Mouse (Mus musculus): ENCODE measurements at regions not wholly inside any gene's neighbourhood (a gene's known extent, or its start where the extent isn't known, plus 50 kb on each side); places are given as distances from the start of the nearest gene placed in this dataset.

DNA sequence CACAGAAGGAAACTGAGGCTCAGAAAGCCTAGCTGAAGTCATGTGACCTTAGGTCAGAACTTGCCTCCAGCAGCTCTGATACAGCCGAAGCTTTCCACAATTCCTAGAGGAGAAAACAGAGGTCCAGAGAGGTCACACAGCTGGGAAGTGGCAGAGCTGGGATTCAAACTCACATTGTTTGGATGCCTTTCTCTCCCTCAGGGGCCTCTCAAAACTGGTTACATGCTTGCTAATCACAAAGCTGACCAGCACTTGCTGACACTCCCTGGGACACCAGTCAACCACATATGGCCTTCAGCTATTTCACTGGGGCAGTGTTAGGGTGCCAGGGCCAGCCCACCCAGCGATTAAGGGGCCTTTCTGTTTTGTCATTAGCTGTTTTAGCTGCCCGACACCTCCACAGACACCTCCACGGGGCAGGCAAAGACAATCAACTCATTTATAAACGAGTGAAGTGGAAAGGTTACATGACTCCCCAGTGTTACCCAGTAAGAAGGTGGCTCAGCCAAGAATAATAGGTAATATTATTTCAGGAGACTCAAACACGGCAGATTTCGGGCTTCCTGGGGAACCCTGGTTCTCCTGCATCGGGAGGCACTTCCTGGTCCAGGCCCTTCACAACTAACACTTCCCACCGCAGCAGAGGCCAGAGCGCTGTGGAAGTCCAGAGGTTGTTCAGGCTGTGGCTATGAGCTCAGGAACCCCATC, 71.4 kb downstream of the 2410131K14Rik start:
- DNase-seq: no peak

DNA sequence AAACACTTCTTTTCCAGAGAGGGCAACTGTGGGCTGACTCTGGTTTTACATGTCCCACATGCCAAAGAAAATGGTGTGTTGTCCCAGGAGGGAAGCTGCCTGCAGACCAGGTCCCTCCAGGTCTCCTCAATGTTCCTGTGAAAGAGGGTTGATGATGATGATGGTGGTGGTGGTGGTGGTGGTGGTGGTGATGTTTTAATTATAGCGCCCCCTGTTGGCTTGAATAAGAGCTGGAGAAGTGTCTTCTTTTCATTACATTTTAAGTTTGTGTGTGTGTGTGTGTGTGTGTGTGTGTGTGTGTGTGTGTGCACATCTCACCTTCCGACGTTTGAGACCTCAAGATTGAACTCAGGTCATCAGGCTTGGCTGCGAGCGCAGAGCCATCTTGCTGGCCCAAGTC, 73.0 kb downstream of the 2410131K14Rik start:
- DNase-seq: no peak

DNA sequence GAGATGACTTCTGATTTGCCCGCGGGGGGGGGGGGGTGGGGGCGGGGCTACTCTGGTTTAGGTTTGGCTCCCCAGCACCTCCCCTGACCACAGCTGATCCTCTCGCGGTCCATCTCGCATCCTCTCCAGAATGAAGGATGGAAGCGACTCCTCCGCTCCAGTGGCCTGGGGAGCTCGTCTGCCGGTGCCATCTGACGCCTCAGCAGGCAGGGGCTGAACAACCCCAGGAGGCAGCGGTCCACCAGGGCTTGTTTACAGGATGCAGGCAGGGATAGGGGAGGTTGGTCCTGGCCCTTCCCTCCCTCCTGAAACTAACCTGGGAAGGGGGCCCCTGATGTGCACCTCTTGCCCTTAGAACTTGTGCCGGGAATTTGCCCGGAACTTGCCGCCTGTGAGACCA, 73.9 kb downstream of the 2410131K14Rik start:
- DNase-seq: no peak

DNA sequence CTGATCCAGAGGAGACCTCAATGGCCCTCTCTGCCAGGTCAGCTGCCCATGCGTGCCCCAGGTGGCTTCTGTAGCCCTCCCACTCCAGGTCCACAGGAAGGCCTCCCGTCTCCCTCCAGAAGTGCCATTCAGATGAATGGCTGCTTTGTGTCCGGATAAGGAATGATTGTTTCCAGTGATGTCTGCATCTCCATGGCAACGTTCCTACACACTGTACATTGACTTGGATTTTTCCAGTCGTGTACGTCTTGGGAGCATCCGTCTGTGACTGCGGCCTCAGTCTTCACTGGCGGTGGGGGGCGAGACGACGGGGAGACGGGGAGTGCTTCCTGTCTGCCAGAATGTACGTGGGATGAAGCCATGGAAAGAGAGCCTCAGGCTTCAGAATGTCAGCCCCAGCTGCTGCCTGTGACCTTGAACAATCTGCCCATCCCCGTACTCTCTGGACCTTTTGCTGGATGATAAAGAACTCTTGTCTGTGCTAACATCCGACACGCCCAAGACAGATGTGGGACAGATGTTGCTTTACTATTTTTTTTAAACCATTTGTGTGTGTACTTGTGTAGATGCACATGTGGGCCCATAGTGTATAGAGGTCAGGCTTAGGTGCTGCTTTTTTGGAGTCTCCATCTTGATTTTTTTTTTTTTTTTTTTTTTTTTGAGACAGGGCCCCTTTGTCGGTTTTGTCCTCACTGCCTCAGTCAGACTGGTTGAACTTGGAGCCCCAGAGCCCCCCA, 76.9 kb downstream of the 2410131K14Rik start:
- no peak for DNase-seq

DNA sequence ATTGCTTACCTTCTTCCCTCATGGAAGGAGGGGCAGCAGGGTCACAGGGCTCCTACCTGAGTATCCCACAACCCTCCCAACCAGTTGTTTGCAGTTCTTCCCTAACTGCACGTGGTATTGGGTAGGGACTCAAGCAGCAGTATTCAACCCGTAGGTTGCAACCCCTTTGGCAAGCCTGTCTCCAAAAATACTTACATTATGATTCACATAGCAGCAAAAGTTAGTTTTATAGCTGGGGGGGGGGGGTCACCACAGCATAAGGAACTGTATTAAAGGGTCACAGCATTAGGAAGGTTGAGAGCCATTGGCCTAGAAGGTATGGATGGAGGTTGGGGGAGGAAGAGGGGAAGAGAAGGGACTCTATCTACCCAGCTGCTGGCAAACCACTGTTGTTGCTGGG, 78.1 kb downstream of the 2410131K14Rik start:
- no peak for DNase-seq

DNA sequence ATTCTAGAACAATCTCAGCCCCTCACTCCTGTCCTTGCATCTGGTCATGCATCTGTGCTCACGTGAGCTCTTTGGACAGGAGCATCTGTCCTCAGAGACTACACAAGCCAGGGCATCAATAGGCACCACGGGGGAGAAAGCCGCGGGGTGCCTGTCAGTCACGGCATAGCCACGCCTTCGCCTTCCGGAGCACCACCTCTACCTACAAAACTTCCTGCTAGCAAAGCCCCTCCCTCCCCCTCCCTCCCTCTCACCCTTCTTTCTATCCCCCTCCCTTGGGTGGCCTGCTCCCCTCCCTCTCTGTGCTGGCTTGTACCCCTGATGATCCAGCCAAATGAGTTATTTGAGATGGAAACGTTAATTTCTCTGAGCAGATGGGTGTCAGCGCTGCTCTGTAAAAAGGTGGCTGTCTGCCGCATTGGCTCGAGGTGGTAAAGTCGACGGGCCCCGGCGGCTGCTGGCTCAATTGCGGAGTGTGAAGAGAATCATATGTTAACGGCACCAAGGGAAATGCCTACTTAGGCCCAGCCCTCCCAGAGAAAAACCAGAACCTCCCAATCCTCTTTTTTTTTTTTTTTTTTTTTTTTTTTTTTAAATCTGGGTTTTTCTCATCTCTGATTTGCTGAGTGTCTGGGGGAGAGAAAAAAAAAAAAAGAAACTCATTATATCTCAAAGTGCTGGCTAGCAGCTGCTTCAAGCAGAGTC, 82.0 kb downstream of the 2410131K14Rik start:
- DNase-seq: peak; percentile 60

DNA sequence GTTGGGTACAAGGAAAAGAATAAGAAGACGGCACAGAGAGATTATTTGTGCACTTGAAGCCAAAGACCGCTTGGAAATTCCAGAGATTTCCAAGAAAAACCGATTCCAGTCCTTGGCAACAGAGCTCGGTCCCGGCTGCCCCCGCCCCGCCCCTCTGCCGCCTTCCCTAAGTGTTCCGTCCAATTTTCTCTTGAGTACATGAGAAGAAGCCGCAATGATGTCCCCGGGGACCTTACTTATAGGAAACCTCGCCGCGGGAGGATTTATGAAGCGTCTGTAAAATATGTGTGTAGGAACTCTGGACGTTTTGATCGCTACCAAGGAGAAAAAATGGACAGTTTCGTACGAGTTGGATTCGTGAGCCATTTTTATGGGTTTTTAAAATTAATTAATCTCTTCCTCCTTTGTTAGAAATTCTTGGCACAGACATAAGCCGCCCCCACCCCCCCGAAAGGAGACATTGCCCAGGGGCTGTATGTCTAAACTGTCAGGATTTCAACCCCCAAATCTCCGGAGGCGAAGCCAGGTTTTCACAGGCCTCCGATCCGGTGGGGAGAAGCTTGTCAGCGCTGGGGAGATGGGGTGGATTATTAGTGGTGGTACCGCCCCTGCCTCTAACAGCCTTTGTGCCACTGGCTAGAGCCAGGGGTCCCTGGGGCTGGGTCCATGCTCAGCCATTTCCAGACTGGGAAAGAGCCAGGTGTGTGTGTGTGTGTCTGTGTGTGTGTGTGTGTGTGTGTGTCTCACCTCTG, 83.1 kb downstream of the 2410131K14Rik start:
- no peak for DNase-seq

DNA sequence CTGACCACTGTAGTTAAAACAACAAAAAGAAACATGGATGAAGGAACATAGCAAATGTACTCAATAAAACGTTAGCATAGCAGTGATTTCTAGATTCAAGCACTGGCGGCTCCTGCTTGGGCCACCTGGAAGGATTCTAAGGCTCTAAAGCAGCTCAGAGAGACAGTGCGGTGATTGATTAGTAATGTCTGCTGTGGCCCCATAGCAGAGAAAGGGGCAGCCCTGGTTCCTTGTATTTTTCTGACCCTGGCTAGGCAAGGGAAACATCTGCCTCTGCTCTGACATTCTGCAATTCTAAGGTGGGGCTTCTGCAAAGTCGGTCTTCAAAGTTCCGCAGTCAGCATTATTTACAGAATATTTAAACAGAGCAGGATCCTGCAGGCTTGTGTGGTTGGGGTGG, 84.1 kb downstream of the 2410131K14Rik start:
- no peak for DNase-seq

DNA sequence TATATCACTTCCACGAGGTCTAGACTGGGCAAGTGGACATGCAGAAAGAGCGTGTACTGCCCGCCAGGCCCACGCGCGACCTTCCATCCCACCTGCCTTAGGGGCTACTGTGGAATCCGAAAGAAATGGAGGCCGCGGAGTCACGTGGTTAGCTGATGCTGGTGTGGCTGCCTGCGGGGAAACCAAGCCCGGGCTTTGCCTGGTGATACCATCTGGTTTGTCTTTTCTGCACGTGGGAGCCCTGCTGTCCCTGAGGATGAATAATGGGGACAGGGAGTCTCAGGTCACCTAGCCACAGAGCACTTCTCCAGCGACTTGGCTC, 86.2 kb downstream of the 2410131K14Rik start:
- DNase-seq: peak; percentile 61

DNA sequence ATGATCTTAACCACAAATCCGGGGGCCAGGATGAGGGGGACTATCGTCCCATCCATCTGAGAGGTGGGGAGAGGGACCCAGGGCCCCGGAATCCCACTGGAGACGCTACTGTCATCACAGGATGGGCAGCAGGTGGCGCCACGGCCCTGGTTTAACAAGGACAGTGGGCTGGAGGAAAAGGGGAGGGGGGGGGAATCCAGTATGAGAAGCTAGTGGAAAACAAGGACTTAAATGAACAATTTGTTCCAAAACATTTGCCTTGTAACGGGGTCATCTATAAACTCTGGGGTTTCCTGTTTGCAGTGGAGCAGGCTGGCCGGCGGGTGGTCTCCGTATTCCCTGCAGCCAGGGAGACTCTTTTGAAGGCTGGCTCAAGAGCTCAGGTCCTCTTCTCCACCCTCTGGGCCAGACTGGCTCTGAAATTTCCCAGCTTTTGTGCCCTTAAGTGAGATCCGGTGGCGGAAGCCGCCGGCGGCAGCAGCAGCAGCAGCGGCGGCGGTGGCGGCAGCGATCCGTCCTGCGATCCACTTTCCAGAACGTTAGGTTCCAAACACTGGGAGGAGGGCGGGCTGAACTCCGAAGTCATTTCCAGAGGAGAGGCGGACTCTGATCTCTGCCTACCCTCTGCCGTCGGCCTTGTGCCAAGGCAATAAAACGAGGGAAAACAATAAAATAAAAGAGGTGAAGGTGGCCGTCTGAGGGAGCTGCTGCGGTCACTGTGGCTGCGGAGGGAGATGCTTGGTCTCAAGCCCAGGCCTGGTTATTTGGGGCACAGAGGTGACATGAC, 86.8 kb downstream of the 2410131K14Rik start:
- DNase-seq: peak; percentile 91

DNA sequence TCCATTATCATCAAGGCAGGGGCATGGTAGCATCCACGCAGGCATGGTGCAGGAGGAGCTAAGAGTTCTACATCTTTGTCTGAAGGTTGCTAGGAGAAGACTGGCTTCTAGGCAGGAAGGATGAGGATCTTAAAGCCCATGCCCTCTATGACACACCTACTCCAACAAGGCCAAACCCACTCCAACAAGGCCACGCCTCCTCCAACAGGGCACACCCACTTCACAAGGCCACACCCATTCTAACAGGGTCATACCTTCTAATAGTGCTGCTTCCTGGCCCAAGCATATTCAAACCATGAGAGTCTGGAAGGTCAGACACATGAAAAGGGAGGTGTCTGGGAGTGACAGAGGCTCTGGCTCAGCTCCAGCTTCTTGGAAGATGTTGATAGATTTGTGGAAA, 89.0 kb downstream of the 2410131K14Rik start:
- DNase-seq: no peak

DNA sequence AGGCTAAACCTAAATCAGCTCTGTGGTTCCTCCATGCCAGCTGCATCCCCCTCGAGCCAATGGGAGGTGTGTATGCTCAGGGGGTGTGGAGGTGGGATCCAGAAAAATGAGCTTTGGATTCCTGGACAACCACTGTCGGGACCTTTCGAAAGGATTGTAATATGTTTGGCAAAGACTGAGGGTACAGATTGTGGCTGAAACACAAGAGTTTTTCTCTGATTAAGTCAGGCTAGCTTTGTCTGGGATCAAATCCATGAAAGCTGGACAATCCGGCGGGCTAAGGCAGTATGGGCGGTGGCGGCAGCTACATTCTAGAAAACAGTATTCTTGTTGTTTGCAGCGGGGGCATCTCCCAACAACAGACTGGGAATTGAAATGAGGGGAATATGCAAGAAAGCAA, 93.2 kb downstream of the 2410131K14Rik start:
- DNase-seq: no peak

DNA sequence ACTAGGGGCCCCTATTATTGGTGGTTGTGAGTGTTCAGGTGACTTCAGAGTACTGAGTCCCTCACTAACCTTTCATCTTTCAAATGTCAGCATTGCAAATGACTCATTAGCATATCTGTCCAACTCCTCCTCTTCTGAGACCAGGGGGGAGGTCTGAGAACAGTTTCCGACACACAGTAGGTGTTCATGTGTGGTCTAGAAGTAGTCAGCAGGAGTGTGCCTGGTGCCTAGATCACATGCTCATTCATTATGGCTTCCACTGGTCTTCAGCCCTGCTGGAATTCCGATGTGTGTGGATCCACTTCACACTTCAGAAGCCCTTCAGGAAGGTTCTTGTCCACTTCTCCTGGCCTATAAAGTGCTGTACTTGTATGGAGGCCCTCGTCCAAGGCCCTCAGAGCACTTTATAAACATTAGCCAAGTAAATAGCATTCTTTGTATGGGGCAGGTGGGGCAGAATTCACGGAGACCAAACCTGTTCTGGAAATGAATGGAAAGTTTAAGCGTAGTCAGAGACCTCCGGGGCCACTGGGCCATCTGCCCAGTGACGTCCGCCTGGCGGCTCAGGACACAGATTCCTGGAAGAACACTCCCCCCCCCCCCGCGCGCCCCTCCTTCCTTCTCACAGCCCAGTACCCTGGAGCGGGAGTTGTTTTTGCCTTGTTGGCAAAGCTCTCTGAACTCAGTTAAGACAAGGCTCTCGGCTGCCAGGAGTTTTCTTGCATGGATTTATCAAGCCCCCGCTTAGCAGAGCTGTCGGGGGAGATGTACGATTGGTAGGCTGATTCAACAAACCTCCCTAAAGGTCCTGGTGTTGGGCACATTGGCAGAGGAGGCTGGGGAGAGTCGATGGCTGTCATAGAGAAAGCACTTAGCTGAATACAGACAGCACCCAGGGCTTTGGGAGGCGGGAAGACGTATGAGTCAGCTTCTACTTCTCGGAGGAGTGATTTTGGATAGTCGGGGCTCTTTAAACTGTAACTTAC, 94.9 kb downstream of the 2410131K14Rik start:
- DNase-seq: no peak

DNA sequence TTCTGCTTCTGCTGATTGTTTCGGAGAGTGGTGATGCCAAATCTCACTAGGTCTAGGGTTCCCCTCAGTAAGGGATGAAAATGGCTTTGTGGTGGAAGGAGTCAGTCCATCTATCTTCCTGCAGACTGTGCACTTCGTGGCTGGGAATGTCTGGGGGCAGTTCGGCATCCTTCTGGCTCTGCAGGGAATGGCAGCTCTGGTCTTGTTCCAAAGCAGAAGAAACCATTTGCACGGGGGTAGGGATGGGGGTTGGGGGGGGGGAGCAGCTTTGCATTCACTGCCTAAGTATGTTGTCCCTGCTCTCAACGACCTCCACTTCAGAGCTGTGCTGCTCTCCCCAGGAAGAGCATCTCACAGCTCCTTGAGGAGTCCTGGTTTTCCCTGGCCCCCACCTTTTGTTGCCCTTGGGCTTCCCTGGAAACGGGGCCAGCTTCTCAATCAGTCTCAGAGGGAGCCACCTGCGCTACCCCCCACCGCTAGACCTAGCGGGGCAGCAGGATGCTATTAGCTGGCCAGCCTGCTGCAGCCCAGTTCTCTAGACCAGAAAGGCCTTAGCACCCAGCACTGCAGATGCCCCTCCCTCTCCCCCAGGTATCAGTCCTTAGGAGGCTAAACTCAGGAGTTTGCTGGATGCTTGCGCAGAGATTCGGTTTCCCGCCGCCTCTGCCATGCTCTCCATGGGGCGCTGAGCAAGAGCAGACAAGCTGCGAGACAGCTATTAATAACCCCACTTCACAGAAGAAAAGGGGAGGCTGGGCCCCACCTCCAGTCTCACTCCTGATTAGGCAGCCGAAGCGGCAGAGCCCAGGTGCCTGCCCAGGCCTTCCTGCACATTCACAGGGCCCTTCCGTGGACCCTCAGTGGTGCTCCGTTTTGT, 98.7 kb downstream of the 2410131K14Rik start:
- DNase-seq: no peak

DNA sequence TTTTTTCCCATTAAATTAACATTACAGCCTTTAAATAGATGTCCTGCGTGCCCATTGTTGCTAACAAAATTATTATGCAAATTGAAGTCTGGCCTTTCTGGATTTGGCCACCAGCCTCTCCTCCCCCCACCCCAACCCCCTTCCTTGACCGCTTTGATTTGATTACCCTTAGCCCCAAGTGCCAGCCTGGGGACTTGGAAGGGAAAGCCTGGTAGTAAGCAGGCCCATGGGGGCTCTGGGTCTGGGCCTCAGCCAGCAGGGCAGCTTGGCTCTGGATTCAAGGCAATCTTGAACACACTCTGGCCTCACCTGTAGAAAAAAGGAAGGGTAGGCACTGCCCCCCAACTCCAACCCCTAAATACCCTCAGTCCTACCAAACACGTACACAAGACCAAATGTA, 100.2 kb downstream of the 2410131K14Rik start:
- DNase-seq: no peak

DNA sequence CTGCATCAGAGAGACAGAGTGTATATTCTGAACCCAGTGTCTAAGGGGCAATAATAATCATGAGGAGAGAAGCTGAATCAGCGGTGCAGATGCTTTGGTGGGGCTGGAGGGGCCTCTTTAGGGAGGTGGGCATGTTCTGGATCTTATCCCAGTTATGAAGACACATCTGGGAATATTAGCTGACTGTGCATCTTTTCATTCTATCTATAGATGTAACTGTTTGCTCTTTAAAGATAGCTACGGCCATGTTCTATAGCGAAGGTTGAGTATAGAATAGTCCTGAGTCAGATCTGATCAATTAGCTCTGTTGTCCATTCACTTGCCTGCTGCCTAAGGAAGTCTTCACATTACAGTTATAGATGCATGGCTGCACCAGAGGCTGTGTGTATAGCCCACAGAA, 104.0 kb downstream of the 2410131K14Rik start:
- DNase-seq: no peak

DNA sequence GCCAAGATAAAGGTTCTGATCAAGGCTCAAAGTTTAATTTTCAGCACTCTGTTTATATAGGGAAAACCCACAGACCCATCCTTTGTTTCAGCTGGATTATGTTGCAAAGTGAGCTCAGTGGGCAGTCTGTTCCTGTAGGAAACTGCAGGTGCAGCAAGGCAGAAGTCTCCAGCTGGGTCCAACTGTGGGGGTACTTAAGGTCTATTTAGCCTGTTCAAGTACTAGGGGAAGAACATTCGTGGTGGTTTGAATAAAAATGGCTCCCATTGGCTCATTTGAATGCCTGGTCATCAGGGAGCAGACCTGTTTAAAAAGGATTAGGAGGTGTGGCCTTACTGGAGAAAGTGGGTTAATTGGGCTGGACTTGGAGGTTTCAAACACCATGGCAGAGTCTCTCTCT, 106.3 kb downstream of the 2410131K14Rik start:
- no peak for DNase-seq

DNA sequence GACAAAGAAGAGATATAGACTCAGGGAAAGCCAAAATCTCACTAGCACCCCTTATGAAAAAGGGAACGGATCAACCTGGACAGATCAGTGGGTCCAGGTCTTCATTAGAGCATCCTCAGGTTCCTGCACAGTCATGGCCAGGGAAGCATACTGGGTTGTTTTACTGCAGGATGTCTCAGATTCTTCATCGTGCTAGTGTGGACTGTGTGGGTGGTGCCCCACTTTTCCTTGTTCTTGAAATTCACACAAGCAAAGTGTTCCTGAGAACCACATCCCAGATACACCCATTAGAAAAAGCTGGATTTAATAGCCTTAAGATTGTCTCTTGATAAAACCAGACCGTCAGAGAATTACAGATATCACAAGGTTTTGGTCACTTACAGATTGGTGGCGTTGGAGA, 107.1 kb downstream of the 2410131K14Rik start:
- DNase-seq: no peak

DNA sequence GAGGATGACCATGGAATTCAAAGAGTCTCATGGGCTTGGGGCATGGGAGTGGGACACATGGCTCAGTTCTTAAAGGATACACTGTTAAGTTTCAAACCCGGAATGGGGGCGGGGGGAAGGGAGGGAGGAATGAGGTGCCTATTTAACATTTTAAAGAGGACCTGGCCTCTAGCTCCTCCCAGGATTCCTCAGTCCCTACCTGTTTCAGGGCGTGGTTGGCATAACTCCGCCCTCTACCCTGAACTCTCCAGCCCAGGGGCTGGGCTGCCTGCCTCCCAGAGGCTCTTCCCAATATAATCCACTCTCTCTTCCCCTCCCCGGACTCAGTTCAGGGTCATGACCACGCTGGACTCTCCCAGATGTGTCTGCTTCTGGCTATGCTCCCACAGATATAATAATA, 108.0 kb downstream of the 2410131K14Rik start:
- DNase-seq: no peak

DNA sequence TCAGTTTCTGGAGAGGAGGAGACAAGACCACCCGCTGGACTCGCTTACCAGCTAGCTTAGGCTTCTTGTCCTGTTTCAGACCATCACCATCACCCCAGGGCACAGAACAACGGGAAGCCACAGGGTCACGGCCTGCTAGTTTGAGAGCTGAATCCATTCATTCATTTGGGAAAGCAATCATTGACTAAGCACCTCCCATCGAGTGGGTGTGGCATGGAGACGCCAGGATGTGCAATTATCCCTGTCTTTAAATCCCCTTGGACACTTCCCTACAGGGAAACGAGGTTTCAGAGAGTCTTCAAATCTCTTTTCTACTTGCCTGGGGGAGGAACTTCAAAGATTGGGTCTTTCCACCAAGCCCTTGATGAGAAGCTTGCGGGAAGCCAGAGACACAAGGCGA, 108.7 kb downstream of the 2410131K14Rik start:
- DNase-seq: no peak

All from right cerebral cortex, postnatal 14 days (tissue).